Mouse (Mus musculus): ENCODE measurements around the gene Bbs9.

- TF ChIP-seq CTCF (IDR thresholded peaks at IDR 0.05; ENCODE audit: low read depth) (no peak), EP300 (optimal IDR thresholded peaks at IDR 0.05) (no peak)
These were observed 276.0 kb downstream of the Bbs9 start for GRCm38 (mm10) chr9:22751546-22751929.
